Mouse (Mus musculus): ENCODE measurements around the gene Armcx1. TPM values are rescaled to one million over a fixed set of nuclear protein-coding genes. Genes with fewer than 3 reads are reported as not detected.

The Armcx1 gene
- 21.3 TPM in 2 replicates for polyA plus RNA-seq (2014; fragmentation: Nextera tagmentation; extraction: Ambion mirVana)

GRCm38 (mm10) chrX:134717752-134718308, at the start of gene Armcx1:
TSS of gene Armcx1 (plus strand) at chrX:134717963.
- WGBS, result 9% methylated on average over 16 of the region's 16 CpGs

GRCm38 (mm10) chrX:134675022-134675421, 42.7 kb upstream of the Armcx1 start:
- Histone ChIP-seq H3K27ac (ENCODE audit: low read depth, low read length) (no peak overlapping the region), H3K9me3 (ENCODE audit: control insufficient read depth, low read length) (no peaks in the 10 kb centered on the region), H3K36me3 (ENCODE audit: control insufficient read depth, insufficient read depth, low read length) (no peaks in the 10 kb centered on the region), H3K4me2 (no peak overlapping the region), H3K27me3 (replicated peaks; ENCODE audit: control insufficient read depth, insufficient read depth, low read length) (no peaks in the 10 kb centered on the region), H3K4me1 (replicated peaks; ENCODE audit: control insufficient read depth, insufficient read depth, low read length) (no peaks in the 10 kb centered on the region), H3K9ac (ENCODE audit: low read depth, low read length) (no peak overlapping the region), H3K4me3 (ENCODE audit: low read depth, low read length) (no peak overlapping the region)
- 57% methylated on average over 5 of the region's 5 CpGs for WGBS
- DNase-seq (ENCODE audit: low spot score) (no peak), ATAC-seq (replicated peaks; ENCODE audit: low FRiP score) (no peak)

More at GRCm38 (mm10) chrX:134717752-134718308, at the start of gene Armcx1:
- Histone ChIP-seq H3K4me3 (ENCODE audit: low read depth, low read length) (peak within 1 kb of the TSS; percentile 49), H3K36me3 (ENCODE audit: control insufficient read depth, insufficient read depth, low read length) (no peaks in the 10 kb centered on the region; the same call in 1 of the 2 replicates), H3K27ac (ENCODE audit: low read depth, low read length) (peak within 1 kb of the TSS; percentile 77), H3K9me3 (ENCODE audit: control insufficient read depth, low read length) (no peaks in the 10 kb centered on the region), H3K4me1 (replicated peaks; ENCODE audit: control insufficient read depth, insufficient read depth, low read length) (no peaks in the 10 kb centered on the region), H3K9ac (ENCODE audit: low read depth, low read length) (peak within 1 kb of the TSS; percentile 61), H3K27me3 (replicated peaks; ENCODE audit: control insufficient read depth, insufficient read depth, low read length) (no peaks in the 10 kb centered on the region), H3K4me2 (peak within 1 kb of the TSS; percentile 69)
- peak; percentile 47 for DNase-seq (ENCODE audit: low spot score)
- ATAC-seq (replicated peaks; ENCODE audit: low FRiP score), result peak; percentile 92

GRCm38 (mm10) chrX:134675959-134676358, 41.8 kb upstream of the Armcx1 start:
- 74% methylated on average over 1 of the region's 1 CpGs for WGBS
- H3K4me1 ChIP-seq (replicated peaks; ENCODE audit: control insufficient read depth, insufficient read depth, low read length), result no peaks in the 10 kb centered on the region
- no peak overlapping the region for H3K4me3 ChIP-seq (ENCODE audit: low read depth, low read length)
- no peak overlapping the region for H3K4me2 ChIP-seq
- no peaks in the 10 kb centered on the region for H3K36me3 ChIP-seq (ENCODE audit: control insufficient read depth, insufficient read depth, low read length)
- no peak overlapping the region for H3K9ac ChIP-seq (ENCODE audit: low read depth, low read length)
- no peaks in the 10 kb centered on the region for H3K9me3 ChIP-seq (ENCODE audit: control insufficient read depth, low read length)
- no peaks in the 10 kb centered on the region for H3K27me3 ChIP-seq (replicated peaks; ENCODE audit: control insufficient read depth, insufficient read depth, low read length)
- H3K27ac ChIP-seq (ENCODE audit: low read depth, low read length), result no peak overlapping the region
- DNase-seq (ENCODE audit: low spot score), result no peak
- ATAC-seq (replicated peaks; ENCODE audit: low FRiP score), result no peak

- Histone ChIP-seq H3K9me3 (ENCODE audit: control insufficient read depth, low read length) (no peaks in the 10 kb centered on the region), H3K4me1 (replicated peaks; ENCODE audit: control insufficient read depth, insufficient read depth, low read length) (no peaks in the 10 kb centered on the region), H3K4me3 (ENCODE audit: low read depth, low read length) (no peak overlapping the region), H3K27me3 (replicated peaks; ENCODE audit: control insufficient read depth, insufficient read depth, low read length) (peaks cover 15% of the 10 kb centered on the region), H3K36me3 (ENCODE audit: control insufficient read depth, insufficient read depth, low read length) (no peaks in the 10 kb centered on the region), H3K4me2 (peak overlapping the region; percentile 29; the same call in 1 of the 2 replicates), H3K27ac (ENCODE audit: low read depth, low read length) (no peak overlapping the region), H3K9ac (ENCODE audit: low read depth, low read length) (no peak overlapping the region)
- DNase-seq (ENCODE audit: low spot score) (no peak), ATAC-seq (replicated peaks; ENCODE audit: low FRiP score) (no peak)
- WGBS, result 46% methylated on average over 5 of the region's 5 CpGs
Measured at GRCm38 (mm10) chrX:134684936-134685335, 32.8 kb upstream of the Armcx1 start.

- H3K27ac ChIP-seq (ENCODE audit: low read depth, low read length), result peak within 1 kb of the TSS; percentile 66
Measured at GRCm38 (mm10) chrX:134686267-134686666, 31.5 kb upstream of the Armcx1 start, which contains the start of gene Armcx4. TSS of gene Armcx4 (plus strand) at chrX:134686519.

GRCm38 (mm10) chrX:134686739-134687171, 31.0 kb upstream of the Armcx1 start:
- Histone ChIP-seq H3K4me1 (replicated peaks; ENCODE audit: control insufficient read depth, insufficient read depth, low read length) (no peaks in the 10 kb centered on the region), H3K9me3 (ENCODE audit: control insufficient read depth, low read length) (no peaks in the 10 kb centered on the region), H3K27ac (ENCODE audit: low read depth, low read length) (peak overlapping the region; percentile 66), H3K4me3 (ENCODE audit: low read depth, low read length) (peak overlapping the region; percentile 48), H3K27me3 (replicated peaks; ENCODE audit: control insufficient read depth, insufficient read depth, low read length) (peaks cover 15% of the 10 kb centered on the region), H3K9ac (ENCODE audit: low read depth, low read length) (peak overlapping the region; percentile 53), H3K36me3 (ENCODE audit: control insufficient read depth, insufficient read depth, low read length) (no peaks in the 10 kb centered on the region; the same call in 1 of the 2 replicates), H3K4me2 (peak overlapping the region; percentile 63)
- DNase-seq (ENCODE audit: low spot score), result peak; percentile 38
- WGBS, result 9% methylated on average over 16 of the region's 16 CpGs
- ATAC-seq (replicated peaks; ENCODE audit: low FRiP score), result no peak; the same call in 1 of the 2 replicates

More at GRCm38 (mm10) chrX:134686267-134686666, 31.5 kb upstream of the Armcx1 start, which contains the start of gene Armcx4:
- WGBS, result 17% methylated on average over 31 of the region's 33 CpGs
- ATAC-seq (replicated peaks; ENCODE audit: low FRiP score) (peak; percentile 69), DNase-seq (ENCODE audit: low spot score) (peak; percentile 45)
- Histone ChIP-seq H3K36me3 (ENCODE audit: control insufficient read depth, insufficient read depth, low read length) (no peaks in the 10 kb centered on the region; the same call in 1 of the 2 replicates), H3K9me3 (ENCODE audit: control insufficient read depth, low read length) (no peaks in the 10 kb centered on the region), H3K27me3 (replicated peaks; ENCODE audit: control insufficient read depth, insufficient read depth, low read length) (peaks cover 15% of the 10 kb centered on the region), H3K4me3 (ENCODE audit: low read depth, low read length) (peak within 1 kb of the TSS; percentile 48), H3K4me2 (peak within 1 kb of the TSS; percentile 63), H3K9ac (ENCODE audit: low read depth, low read length) (peak within 1 kb of the TSS; percentile 53), H3K4me1 (replicated peaks; ENCODE audit: control insufficient read depth, insufficient read depth, low read length) (no peaks in the 10 kb centered on the region)

GRCm38 (mm10) chrX:134689676-134690075, 28.1 kb upstream of the Armcx1 start:
- H3K27me3 ChIP-seq (replicated peaks; ENCODE audit: control insufficient read depth, insufficient read depth, low read length), result peaks cover 21% of the 10 kb centered on the region
- no peak overlapping the region for H3K4me3 ChIP-seq (ENCODE audit: low read depth, low read length)
- DNase-seq (ENCODE audit: low spot score) (no peak), ATAC-seq (replicated peaks; ENCODE audit: low FRiP score) (no peak)
- no peak overlapping the region for H3K27ac ChIP-seq (ENCODE audit: low read depth, low read length)
- H3K4me2 ChIP-seq, result no peak overlapping the region
- no peaks in the 10 kb centered on the region; the same call in 1 of the 2 replicates for H3K36me3 ChIP-seq (ENCODE audit: control insufficient read depth, insufficient read depth, low read length)
- H3K9ac ChIP-seq (ENCODE audit: low read depth, low read length), result no peak overlapping the region
- no peaks in the 10 kb centered on the region for H3K9me3 ChIP-seq (ENCODE audit: control insufficient read depth, low read length)
- H3K4me1 ChIP-seq (replicated peaks; ENCODE audit: control insufficient read depth, insufficient read depth, low read length), result no peaks in the 10 kb centered on the region
- WGBS, result 54% methylated on average over 2 of the region's 2 CpGs

GRCm38 (mm10) chrX:134690871-134691539, 26.8 kb upstream of the Armcx1 start:
- Histone ChIP-seq H3K27ac (ENCODE audit: low read depth, low read length) (no peak overlapping the region), H3K27me3 (replicated peaks; ENCODE audit: control insufficient read depth, insufficient read depth, low read length) (peaks cover 21% of the 10 kb centered on the region), H3K36me3 (ENCODE audit: control insufficient read depth, insufficient read depth, low read length) (no peaks in the 10 kb centered on the region; the same call in 1 of the 2 replicates), H3K9me3 (ENCODE audit: control insufficient read depth, low read length) (no peaks in the 10 kb centered on the region), H3K4me3 (ENCODE audit: low read depth, low read length) (no peak overlapping the region), H3K4me2 (no peak overlapping the region), H3K9ac (ENCODE audit: low read depth, low read length) (no peak overlapping the region), H3K4me1 (replicated peaks; ENCODE audit: control insufficient read depth, insufficient read depth, low read length) (no peaks in the 10 kb centered on the region)
- DNase-seq (ENCODE audit: low spot score) (no peak), ATAC-seq (replicated peaks; ENCODE audit: low FRiP score) (no peak)
- 84% methylated on average over 10 of the region's 10 CpGs for WGBS

Data from liver, embryonic 11.5 days (tissue).